In the genomic region with DNA sequence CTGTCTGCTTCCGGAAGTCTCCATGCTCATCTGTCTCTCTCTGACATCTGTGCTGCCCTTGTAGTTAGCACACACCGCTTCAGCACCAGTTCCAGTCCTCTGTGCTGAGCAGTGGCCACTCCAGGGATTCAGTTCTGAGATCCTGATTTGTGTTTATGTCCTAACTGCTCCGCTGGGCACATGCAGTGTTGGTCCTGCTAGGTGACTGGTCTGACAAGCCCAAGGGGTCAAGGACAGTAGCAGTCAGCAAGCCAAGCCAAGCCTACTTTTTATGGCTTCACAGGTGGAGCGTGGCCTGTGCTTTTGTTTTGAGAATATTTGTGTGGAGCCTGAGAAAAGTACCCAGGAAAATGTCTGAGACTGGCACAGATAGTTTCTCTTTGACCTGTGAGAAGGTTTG, we compare ENCODE assay signal across 19 mouse cellular contexts.
A peak's percentile ranks its signal among the peaks of the same experiment; 100 is the strongest.
DNase-seq lines count a peak whose midpoint lies in the region; ATAC-seq and TF ChIP-seq lines count a peak whose summit lies in the region.
"Had no signal": no experiment of that assay in that cellular context is flagged by ENCODE, and none has a peak within 500 bp of the region (broad histone marks: within the 10 kb centered on the region; RNA-seq: fewer than 3 reads in every experiment).

No protein-coding gene starts in this region.

- ATAC-seq in liver, embryonic 11.5 days (replicated peaks; ENCODE audit: low FRiP score), result no peak
- ATAC-seq in liver, postnatal 0 days, result peak; percentile 31
- ATAC-seq: activated CD4-positive, CD25-positive, alpha-beta regulatory T cell, adult 4 months; CD4-positive, CD25-positive, alpha-beta regulatory T cell, adult 4 months; Patski had no signal

- peak; percentile 91 for DNase-seq in liver, adult 2 months (ENCODE audit: extremely low read depth, low read depth, low spot score)
- no peak for DNase-seq in liver, embryonic 11.5 days (ENCODE audit: low spot score)
- no peak for DNase-seq in liver, postnatal 0 days
- DNase-seq in liver, result no peak
- DNase-seq: adrenal gland, adult 2 months; adrenal gland, adult 8-10 months; adrenal gland, postnatal 10 days; adrenal gland, postnatal 14 days; adrenal gland, postnatal 25 days; adrenal gland, postnatal 36 days; B cell, adult 2 months; cerebellum, adult 11 months; cerebellum, adult 11-12 months; cerebellum, adult 18-20 months had no signal

- 32% methylated on average over 4 of the region's 4 CpGs for WGBS in liver, adult 2 months
- WGBS in liver, embryonic 11.5 days, result 88% methylated on average over 4 of the region's 4 CpGs
- 83% methylated on average over 4 of the region's 4 CpGs for WGBS in liver, postnatal 0 days (ENCODE audit: insufficient replicate concordance)

- no peaks in the 10 kb centered on the region for H3K9me3 ChIP-seq in liver, embryonic 11.5 days (ENCODE audit: control insufficient read depth, low read length)
- H3K9me3 ChIP-seq in liver, postnatal 0 days (ENCODE audit: low read length), result no peaks in the 10 kb centered on the region
- H3K9me3 ChIP-seq: G1E had no signal

- no peak overlapping the region for H3K4me3 ChIP-seq in liver, adult 2 months (ENCODE audit: insufficient read depth, low read depth, low read length)
- H3K4me3 ChIP-seq in liver, embryonic 11.5 days (ENCODE audit: low read depth, low read length), result no peak overlapping the region
- no peak overlapping the region for H3K4me3 ChIP-seq in liver, postnatal 0 days (ENCODE audit: low read depth, low read length)

- TF ChIP-seq EP300 in liver, postnatal 0 days (IDR thresholded peaks at IDR 0.05; ENCODE audit: low read depth), result no peak

- TF ChIP-seq CTCF in liver, adult 2 months (IDR thresholded peaks at IDR 0.05; ENCODE audit: low read depth, low read length), result no peak
- TF ChIP-seq CTCF in liver, postnatal 0 days (IDR thresholded peaks at IDR 0.05; ENCODE audit: low read depth), result no peak

- H3K9ac ChIP-seq in liver, adult 2 months (ENCODE audit: low read depth, low read length), result no peak overlapping the region
- H3K9ac ChIP-seq in liver, embryonic 11.5 days (ENCODE audit: low read depth, low read length), result no peak overlapping the region
- H3K9ac ChIP-seq in liver, postnatal 0 days (replicated peaks), result no peak overlapping the region

- no peaks in the 10 kb centered on the region for H3K79me2 ChIP-seq in liver, adult 2 months (ENCODE audit: control insufficient read depth, insufficient read depth, low read length)

- H3K4me1 ChIP-seq in liver, adult 2 months (ENCODE audit: control insufficient read depth, insufficient read depth, low read length), result peaks cover 13% of the 10 kb centered on the region
- H3K4me1 ChIP-seq in liver, embryonic 11.5 days (replicated peaks; ENCODE audit: control insufficient read depth, insufficient read depth, low read length), result no peaks in the 10 kb centered on the region
- H3K4me1 ChIP-seq in liver, postnatal 0 days (ENCODE audit: insufficient read depth), result no peaks in the 10 kb centered on the region

- no peak for TF ChIP-seq POLR2A in liver, adult 2 months (IDR thresholded peaks at IDR 0.05; ENCODE audit: extremely low read depth, insufficient read depth, low read length)

- H3K36me3 ChIP-seq in liver, adult 2 months (ENCODE audit: control insufficient read depth, insufficient read depth, low read length), result peaks cover 23% of the 10 kb centered on the region
- peaks cover 28% of the 10 kb centered on the region for H3K36me3 ChIP-seq in liver, embryonic 11.5 days (ENCODE audit: control insufficient read depth, insufficient read depth, low read length)
- peaks cover 63% of the 10 kb centered on the region for H3K36me3 ChIP-seq in liver, postnatal 0 days (replicated peaks; ENCODE audit: insufficient read depth, low read length)

- H3K27me3 ChIP-seq in liver, adult 2 months (ENCODE audit: control insufficient read depth, insufficient read depth, low read length), result no peaks in the 10 kb centered on the region
- no peaks in the 10 kb centered on the region for H3K27me3 ChIP-seq in liver, embryonic 11.5 days (replicated peaks; ENCODE audit: control insufficient read depth, insufficient read depth, low read length)
- no peaks in the 10 kb centered on the region for H3K27me3 ChIP-seq in liver, postnatal 0 days (ENCODE audit: insufficient read depth, low read length)
- H3K27me3 ChIP-seq: CH12.LX, Patski had no signal

- peak overlapping the region; percentile 54 for H3K27ac ChIP-seq in liver, adult 2 months (replicated peaks; ENCODE audit: insufficient read depth, low read depth, low read length)
- no peak overlapping the region for H3K27ac ChIP-seq in liver, embryonic 11.5 days (ENCODE audit: low read depth, low read length)
- no peak overlapping the region for H3K27ac ChIP-seq in liver, postnatal 0 days (ENCODE audit: low read depth)

- H3K4me2 ChIP-seq in liver, embryonic 11.5 days, result no peak overlapping the region
- no peak overlapping the region for H3K4me2 ChIP-seq in liver, postnatal 0 days (ENCODE audit: low read depth, low read length)
